Mouse (Mus musculus) T-cell, adult 2 months (primary cell): Measurements from ENCODE around the gene Elovl6.
A peak's percentile ranks its signal among the peaks of the same experiment; 100 is the strongest.

Experiments
- DNase-seq: peaks from one replicate; pipeline ENCODE4 v3.0.0; 2022; ENCODE audit warnings: low spot score

Gene Elovl6

GRCm38 (mm10) chr3:129611626-129612025 lies 79.5 kb downstream of the Elovl6 start:
- no peak for DNase-seq

GRCm38 (mm10) chr3:129612311-129613097 lies 80.3 kb downstream of the Elovl6 start:
- DNase-seq = no peak

GRCm38 (mm10) chr3:129613756-129614155 lies 81.6 kb downstream of the Elovl6 start:
- DNase-seq = no peak

GRCm38 (mm10) chr3:129614216-129614615 lies 82.1 kb downstream of the Elovl6 start:
- no peak for DNase-seq

GRCm38 (mm10) chr3:129617450-129617849 lies 85.3 kb downstream of the Elovl6 start:
- DNase-seq = no peak

GRCm38 (mm10) chr3:129619194-129619775 lies 87.1 kb downstream of the Elovl6 start:
- no peak for DNase-seq

- no peak for DNase-seq
Observed at GRCm38 (mm10) chr3:129620802-129621201, 88.6 kb downstream of the Elovl6 start.

GRCm38 (mm10) chr3:129621255-129621654 lies 89.1 kb downstream of the Elovl6 start:
- no peak for DNase-seq

- peak; percentile 10 for DNase-seq
Observed at GRCm38 (mm10) chr3:129622120-129622519, 90.0 kb downstream of the Elovl6 start.

GRCm38 (mm10) chr3:129622705-129623104 lies 90.5 kb downstream of the Elovl6 start:
- no peak for DNase-seq

- DNase-seq = no peak
Observed at GRCm38 (mm10) chr3:129624193-129624805, 92.1 kb downstream of the Elovl6 start.

- DNase-seq = no peak
Observed at GRCm38 (mm10) chr3:129627281-129627680, 95.1 kb downstream of the Elovl6 start.

- DNase-seq = no peak
Observed at GRCm38 (mm10) chr3:129631018-129631417, 98.9 kb downstream of the Elovl6 start.

GRCm38 (mm10) chr3:129631857-129632256 lies 99.7 kb downstream of the Elovl6 start:
- no peak for DNase-seq

GRCm38 (mm10) chr3:129633518-129633917 lies 101.4 kb downstream of the Elovl6 start:
- DNase-seq = no peak

GRCm38 (mm10) chr3:129634260-129634901 lies 102.2 kb downstream of the Elovl6 start:
- DNase-seq = peak; percentile 15

GRCm38 (mm10) chr3:129637446-129637845 lies 105.3 kb downstream of the Elovl6 start:
- DNase-seq = no peak

- DNase-seq = no peak
Observed at GRCm38 (mm10) chr3:129639701-129640100, 107.5 kb downstream of the Elovl6 start.

GRCm38 (mm10) chr3:129640211-129641000 lies 108.3 kb downstream of the Elovl6 start:
- no peak for DNase-seq

- no peak for DNase-seq
Observed at GRCm38 (mm10) chr3:129641621-129642020, 109.5 kb downstream of the Elovl6 start.

- DNase-seq = no peak
Observed at GRCm38 (mm10) chr3:129645409-129645808, 113.3 kb downstream of the Elovl6 start.

GRCm38 (mm10) chr3:129646781-129647180 lies 114.6 kb downstream of the Elovl6 start:
- DNase-seq = no peak
